Comparison of ENCODE assay signal across 29 mouse cellular contexts in genomic region chr13:112178031-112178430, GRCm38 (mm10).
"Had no signal": no experiment of that assay in that cellular context is flagged by ENCODE, and none has a peak within 500 bp of the region (broad histone marks: within the 10 kb centered on the region; RNA-seq: fewer than 3 reads in every experiment).

No protein-coding gene starts in this region.

- H3K4me1 ChIP-seq: heart, embryonic 12.5 days; heart, embryonic 15.5 days; hindbrain, embryonic 10.5 days; hindbrain, embryonic 12.5 days; hindbrain, embryonic 13.5 days; hindbrain, embryonic 15.5 days; intestine, embryonic 15.5 days; kidney, embryonic 15.5 days had no signal

- H3K36me3 ChIP-seq: heart, embryonic 12.5 days; heart, embryonic 13.5 days; heart, embryonic 15.5 days; hindbrain, embryonic 10.5 days; hindbrain, embryonic 12.5 days; hindbrain, embryonic 13.5 days; hindbrain, embryonic 15.5 days; intestine, embryonic 15.5 days; kidney, embryonic 15.5 days had no signal

- DNase-seq: heart, postnatal 10 days; heart, postnatal 14 days; heart, postnatal 4 days; kidney, adult 11 months; kidney, adult 18-20 months; kidney, adult 2 months; kidney, adult 8-10 months; kidney, adult 9 months; kidney, postnatal 10 days; kidney, postnatal 14 days; kidney, postnatal 25 days; kidney, postnatal 36 days; kidney, postnatal 4 days; layer of hippocampus, adult 9-11 months; layer of hippocampus, postnatal 36 days had no signal

- H3K9me3 ChIP-seq: heart, embryonic 12.5 days; heart, embryonic 13.5 days; heart, embryonic 15.5 days; hindbrain, embryonic 10.5 days; hindbrain, embryonic 12.5 days; hindbrain, embryonic 13.5 days; hindbrain, embryonic 15.5 days; intestine, embryonic 15.5 days; kidney, embryonic 15.5 days had no signal

- H3K27me3 ChIP-seq: heart, embryonic 12.5 days; heart, embryonic 13.5 days; heart, embryonic 15.5 days; hindbrain, embryonic 12.5 days; hindbrain, embryonic 13.5 days; hindbrain, embryonic 15.5 days; intestine, embryonic 15.5 days; kidney, embryonic 15.5 days had no signal

- H3K27ac ChIP-seq: heart, embryonic 13.5 days; heart, embryonic 15.5 days; hindbrain, embryonic 10.5 days; hindbrain, embryonic 12.5 days; hindbrain, embryonic 13.5 days; hindbrain, embryonic 14.5 days; hindbrain, embryonic 15.5 days; hindbrain, postnatal 0 days; intestine, embryonic 15.5 days; kidney, embryonic 15.5 days; kidney, postnatal 0 days; layer of hippocampus, adult 2 months; left cerebral cortex, adult 2 months had no signal

- H3K4me3 ChIP-seq: heart, embryonic 12.5 days; heart, embryonic 13.5 days; heart, embryonic 15.5 days; hindbrain, embryonic 10.5 days; hindbrain, embryonic 12.5 days; hindbrain, embryonic 13.5 days; hindbrain, embryonic 15.5 days; intestine, embryonic 15.5 days; kidney, embryonic 15.5 days; layer of hippocampus, adult 2 months; left cerebral cortex, adult 2 months had no signal
